Mouse (Mus musculus) liver, embryonic 11.5 days (tissue): ENCODE data around the gene Tns1. TPM values are rescaled to one million over a fixed set of nuclear protein-coding genes. Genes with fewer than 3 reads are reported as not detected.

ENCODE experiments used
- ATAC-seq: fragments of 200-750 bp; cut with Nextera tagmentation; replicated peaks from 2 replicates; pipeline ENCODE4 v1.8.0; 2017; ENCODE audit warnings: moderate number of reproducible peaks, mild to moderate bottlenecking, moderate TSS enrichment, moderate library complexity; ENCODE audit not compliant: low FRiP score
- DNase-seq: peaks from one replicate; pipeline ENCODE4 v3.0.0-alpha.2; 2017; ENCODE audit warnings: low spot score
- H3K27ac ChIP-seq: fragments of 300-500 bp; sonication (generic); 2 replicates; pipeline ENCODE4 v1.5.1; 2014; ENCODE audit warnings: mild to moderate bottlenecking, low read depth, low read length, control low read depth
- H3K27me3 ChIP-seq: fragments of 300-500 bp; sonication (generic); replicated peaks from 2 replicates; pipeline ENCODE4 v1.6.1; 2014; ENCODE audit warnings: low read length, mixed read lengths; ENCODE audit not compliant: control insufficient read depth, insufficient read depth
- H3K36me3 ChIP-seq: fragments of 300-500 bp; sonication (generic); 2 replicates; pipeline ENCODE4 v1.6.1; 2014; ENCODE audit warnings: mild to moderate bottlenecking, low read length, moderate library complexity, mixed read lengths; ENCODE audit not compliant: control insufficient read depth, insufficient read depth
- H3K4me1 ChIP-seq: fragments of 300-500 bp; sonication (generic); replicated peaks from 2 replicates; pipeline ENCODE4 v1.6.1; 2014; ENCODE audit warnings: low read length, mixed read lengths; ENCODE audit not compliant: control insufficient read depth, insufficient read depth
- H3K4me2 ChIP-seq: fragments of 300-500 bp; sonication (generic); 2 replicates; pipeline ENCODE4 v1.6.1; 2014; ENCODE audit warnings: mild to moderate bottlenecking, control low read depth, moderate library complexity
- H3K4me3 ChIP-seq: fragments of 300-500 bp; sonication (generic); 2 replicates; pipeline ENCODE4 v1.5.1; 2014; ENCODE audit warnings: low read depth, low read length, control low read depth
- H3K9ac ChIP-seq: fragments of 300-500 bp; sonication (generic); 2 replicates; pipeline ENCODE4 v1.6.1; 2014; ENCODE audit warnings: low read depth, low read length, control low read depth
- H3K9me3 ChIP-seq: fragments of 300-500 bp; sonication (generic); 2 replicates; pipeline ENCODE4 v1.6.1; 2016; ENCODE audit warnings: low read length, inconsistent platforms, mixed read lengths; ENCODE audit not compliant: control insufficient read depth
- WGBS: fragments of 180-500 bp; shearing (Covaris S2); extraction: QIAGEN DNeasy Blood & Tissue Kit; methylation state at CpG from one replicate; pipeline ENCODE4 v1.1.7; 2014; 5-methylcytosine and 5-hydroxymethylcytosine counted together
- polyA plus RNA-seq: library from polyadenylated mRNA; unstranded; fragments of >200 nt; fragmentation: Nextera tagmentation; extraction: Ambion mirVana; gene quantifications from 2 replicates; pipeline ENCODE4 v1.2.1, GENCODE M21; 2014

Tns1 gene
- polyA plus RNA-seq, 1 experiment from 2014 or later = 19.4 TPM

DNA sequence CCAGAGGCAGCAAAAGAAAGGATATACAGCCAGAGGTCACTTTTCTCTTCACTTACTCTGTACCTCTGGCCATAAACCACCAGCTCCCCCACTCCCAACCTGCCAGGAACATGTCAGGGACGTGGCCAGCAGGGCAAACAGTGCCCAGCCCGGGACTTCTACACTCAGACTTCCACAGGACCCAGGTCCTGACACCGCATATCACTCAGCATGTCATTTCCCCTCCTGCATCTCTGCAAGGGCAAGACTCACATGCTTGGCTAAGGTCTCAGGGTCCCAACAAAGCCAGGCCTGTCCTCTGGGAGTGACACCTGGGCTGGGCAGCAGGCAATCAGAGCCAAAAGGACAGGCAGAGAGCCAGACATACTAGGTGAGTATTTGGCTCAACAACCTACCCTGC lies 11.2 kb downstream of the Tns1 start:
- no peak overlapping the region for H3K4me2 ChIP-seq
- DNase-seq = no peak
- ATAC-seq = no peak
- H3K4me3 ChIP-seq = no peak overlapping the region
- H3K4me1 ChIP-seq = peaks cover 4% of the 10 kb centered on the region
- 0 out of 2 replicates have a peak, but pooled peaks cover 7% of the 10 kb centered on the region for H3K27me3 ChIP-seq
- WGBS = 47% methylated on average over 3 of the region's 3 CpGs
- no peaks in the 10 kb centered on the region for H3K9me3 ChIP-seq
- H3K9ac ChIP-seq = no peak overlapping the region
- no peaks in the 10 kb centered on the region for H3K36me3 ChIP-seq
- H3K27ac ChIP-seq = no peak overlapping the region

DNA sequence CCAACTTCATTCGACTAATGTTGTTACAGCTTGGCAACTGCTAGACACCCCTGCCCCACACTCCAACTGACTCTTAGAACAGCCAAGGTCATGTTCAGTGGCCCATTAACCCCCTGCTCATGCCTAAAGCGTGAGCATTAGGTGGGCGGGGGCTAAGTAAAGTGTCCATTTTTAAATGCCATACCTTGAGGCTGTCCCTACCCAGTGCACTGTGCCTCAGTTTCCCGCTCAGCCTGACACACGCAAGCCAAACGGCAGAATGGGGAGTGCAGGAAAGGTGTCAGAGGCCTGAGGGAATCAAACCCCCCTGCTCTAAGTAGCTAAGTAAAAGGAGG lies 12.6 kb downstream of the Tns1 start:
- H3K27ac ChIP-seq = no peak overlapping the region

GRCm38 (mm10) chr1:74110932-74111695 lies 13.1 kb downstream of the Tns1 start:
- Histone ChIP-seq H3K27ac (no peak overlapping the region), H3K9me3 (no peaks in the 10 kb centered on the region), H3K4me3 (no peak overlapping the region), H3K27me3 (0 out of 2 replicates have a peak, but pooled peaks cover 7% of the 10 kb centered on the region), H3K4me2 (no peak overlapping the region), H3K9ac (no peak overlapping the region), H3K36me3 (no peaks in the 10 kb centered on the region), H3K4me1 (peaks cover 4% of the 10 kb centered on the region)
- DNase-seq = no peak
- 24% methylated on average over 8 of the region's 8 CpGs for WGBS
- ATAC-seq = no peak

More for the DNA sequence above, 12.6 kb downstream of the Tns1 start:
- DNase-seq (no peak), ATAC-seq (no peak)
- no peaks in the 10 kb centered on the region for H3K9me3 ChIP-seq
- WGBS = 42% methylated on average over 6 of the region's 6 CpGs
- H3K36me3 ChIP-seq = no peaks in the 10 kb centered on the region
- H3K4me1 ChIP-seq = peaks cover 4% of the 10 kb centered on the region
- H3K9ac ChIP-seq = no peak overlapping the region
- H3K4me3 ChIP-seq = no peak overlapping the region
- H3K4me2 ChIP-seq = no peak overlapping the region
- 0 out of 2 replicates have a peak, but pooled peaks cover 7% of the 10 kb centered on the region for H3K27me3 ChIP-seq

- Histone ChIP-seq H3K9me3 (no peaks in the 10 kb centered on the region), H3K36me3 (no peaks in the 10 kb centered on the region), H3K27me3 (0 out of 2 replicates have a peak, but pooled peaks cover 7% of the 10 kb centered on the region), H3K4me3 (no peak overlapping the region), H3K4me1 (peaks cover 4% of the 10 kb centered on the region), H3K27ac (no peak overlapping the region), H3K9ac (no peak overlapping the region), H3K4me2 (no peak overlapping the region)
- DNase-seq (no peak), ATAC-seq (no peak)
- 51% methylated on average over 2 of the region's 2 CpGs for WGBS
These were observed 14.6 kb downstream of the Tns1 start for GRCm38 (mm10) chr1:74109670-74110069.

GRCm38 (mm10) chr1:74107931-74108618 lies 16.2 kb downstream of the Tns1 start:
- Histone ChIP-seq H3K9me3 (no peaks in the 10 kb centered on the region), H3K27ac (no peak overlapping the region), H3K9ac (no peak overlapping the region), H3K36me3 (no peaks in the 10 kb centered on the region), H3K27me3 (peaks cover 11% of the 10 kb centered on the region), H3K4me3 (no peak overlapping the region), H3K4me2 (no peak overlapping the region), H3K4me1 (peaks cover 8% of the 10 kb centered on the region)
- no peak for DNase-seq
- 70% methylated on average over 4 of the region's 5 CpGs for WGBS
- ATAC-seq = no peak

GRCm38 (mm10) chr1:74106214-74106613 lies 18.0 kb downstream of the Tns1 start:
- peaks cover 17% of the 10 kb centered on the region for H3K27me3 ChIP-seq
- WGBS = 64% methylated on average over 6 of the region's 6 CpGs
- ATAC-seq = no peak

GRCm38 (mm10) chr1:74105660-74106059 lies 18.6 kb downstream of the Tns1 start:
- WGBS = 78% methylated on average over 4 of the region's 4 CpGs
- H3K27me3 ChIP-seq = peaks cover 16% of the 10 kb centered on the region

More at GRCm38 (mm10) chr1:74106214-74106613, 18.0 kb downstream of the Tns1 start:
- Histone ChIP-seq H3K27ac (no peak overlapping the region), H3K9ac (no peak overlapping the region), H3K4me2 (no peak overlapping the region), H3K4me1 (peaks cover 5% of the 10 kb centered on the region), H3K36me3 (no peaks in the 10 kb centered on the region), H3K9me3 (no peaks in the 10 kb centered on the region), H3K4me3 (no peak overlapping the region)
- no peak for DNase-seq

DNA sequence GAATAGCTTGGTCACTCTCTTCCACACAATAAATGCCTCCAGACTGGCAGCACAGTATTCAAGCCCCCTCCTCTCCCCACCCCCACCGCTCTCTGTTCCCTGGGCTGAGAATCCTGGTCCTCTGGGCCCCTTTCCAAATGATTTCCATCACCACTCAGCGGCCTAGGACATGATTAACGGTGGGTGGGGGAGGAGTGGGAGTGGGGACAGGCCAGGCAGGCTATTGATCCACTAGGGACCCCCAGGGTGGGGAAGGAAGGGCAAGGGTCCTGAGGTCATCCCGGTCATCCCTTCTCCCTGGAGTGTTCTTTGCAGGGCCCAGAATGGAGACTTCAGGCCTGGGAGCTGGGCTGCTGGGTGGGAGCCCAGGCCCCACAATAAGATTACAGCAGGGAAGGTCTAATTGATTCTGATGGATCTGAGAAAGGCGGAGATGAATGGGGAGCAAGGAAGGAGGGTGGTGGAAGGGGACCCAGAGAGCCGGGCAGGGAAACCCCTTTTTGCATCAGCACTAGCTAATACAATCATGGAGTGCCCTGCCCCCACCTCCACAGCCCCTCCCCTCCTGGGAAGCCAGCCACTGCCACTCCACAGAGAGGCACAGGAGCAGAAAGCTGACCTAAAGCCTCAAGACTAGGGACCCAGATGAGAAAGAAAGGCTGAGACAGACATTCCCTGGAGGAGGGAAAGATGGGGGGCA lies 20.4 kb downstream of the Tns1 start:
- Histone ChIP-seq H3K27me3 (peaks cover 33% of the 10 kb centered on the region), H3K4me1 (peaks cover 7% of the 10 kb centered on the region; the same call in 1 of the 2 replicates)

More at GRCm38 (mm10) chr1:74105660-74106059, 18.6 kb downstream of the Tns1 start:
- no peak overlapping the region for H3K27ac ChIP-seq
- no peaks in the 10 kb centered on the region for H3K9me3 ChIP-seq
- no peak overlapping the region for H3K4me3 ChIP-seq
- H3K4me1 ChIP-seq = peaks cover 4% of the 10 kb centered on the region; the same call in 1 of the 2 replicates
- DNase-seq (no peak), ATAC-seq (no peak)
- H3K4me2 ChIP-seq = no peak overlapping the region
- no peak overlapping the region for H3K9ac ChIP-seq
- H3K36me3 ChIP-seq = no peaks in the 10 kb centered on the region

More for the DNA sequence above, 20.4 kb downstream of the Tns1 start:
- no peak overlapping the region for H3K27ac ChIP-seq
- H3K4me3 ChIP-seq = no peak overlapping the region
- WGBS = 40% methylated on average over 6 of the region's 6 CpGs
- ATAC-seq (no peak), DNase-seq (no peak)
- H3K4me2 ChIP-seq = no peak overlapping the region
- no peaks in the 10 kb centered on the region for H3K36me3 ChIP-seq
- H3K9me3 ChIP-seq = no peaks in the 10 kb centered on the region
- H3K9ac ChIP-seq = no peak overlapping the region
